Mouse (Mus musculus): ENCODE data around the gene Msn. TPM values are rescaled to one million over a fixed set of nuclear protein-coding genes. Genes with fewer than 3 reads are reported as not detected.
"Not testable (repeated sequence)": the region's sequence is repeated elsewhere in the genome, so short reads cannot be mapped to it uniquely, and the experiment has no call there.

Gene Msn
- total RNA-seq, 2 experiments from 2014 or later, result 124 to 133 TPM

DNA sequence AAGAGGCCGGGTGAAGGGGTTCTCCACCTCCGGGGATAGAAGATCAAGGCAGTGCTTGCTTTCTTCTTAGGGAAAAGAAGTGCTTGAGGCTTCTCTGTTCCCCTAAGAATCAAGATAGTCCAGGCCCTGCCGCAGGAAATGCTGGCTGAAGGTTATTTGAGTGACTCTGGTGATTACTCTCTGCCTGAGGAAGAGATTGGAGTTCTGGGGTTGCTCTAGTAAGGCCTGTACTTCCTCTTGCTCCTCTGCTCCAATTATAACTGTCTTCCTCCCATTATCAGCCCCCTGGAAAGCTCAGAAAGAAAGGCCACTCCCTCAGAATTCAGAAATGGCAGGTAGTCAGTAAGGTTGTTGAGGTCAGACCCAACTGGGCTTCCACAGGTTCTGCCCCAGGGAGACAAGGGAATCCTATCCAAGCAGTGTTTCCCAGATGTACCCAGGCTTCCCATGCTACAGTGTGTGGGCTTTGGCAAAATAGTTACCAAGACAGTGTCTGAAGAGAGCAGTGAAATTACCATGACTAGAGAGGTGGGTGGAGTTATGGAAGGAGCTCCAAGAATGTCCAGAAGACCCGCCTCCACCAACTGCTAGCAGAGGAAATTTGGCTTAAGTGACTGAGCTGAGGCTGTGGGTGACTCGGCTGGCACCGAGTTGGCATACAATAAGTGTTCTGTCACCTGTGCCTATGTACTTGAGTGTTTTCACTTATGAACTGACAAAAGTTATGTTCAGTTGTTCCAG is 39.2 kb downstream of the Msn start:
- DNase-seq (ENCODE audit: low spot score), result no peak
- intact Hi-C loops (cut with DNase I), result no loop called here

DNA sequence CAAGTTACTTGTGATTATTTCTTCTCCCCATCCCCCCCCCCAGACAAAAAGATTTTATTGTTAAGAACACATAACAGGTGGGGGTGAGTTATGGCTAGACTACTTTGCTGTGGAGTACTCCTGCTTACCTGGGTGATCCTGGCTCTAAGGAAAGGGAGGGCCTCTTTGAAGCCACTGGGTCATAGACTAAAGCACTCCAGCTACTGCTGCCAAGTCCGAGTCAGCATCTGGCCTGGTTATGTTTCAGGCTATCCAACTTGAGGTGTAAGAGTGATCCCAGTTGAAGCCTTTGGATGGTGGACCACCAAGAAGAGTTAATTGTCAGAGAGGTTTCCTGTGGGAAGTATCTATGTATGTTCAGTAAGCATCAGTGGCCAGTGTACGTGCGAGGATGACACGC is 39.7 kb downstream of the Msn start:
- no peak for DNase-seq (ENCODE audit: low spot score)
- intact Hi-C loops (cut with DNase I), result no loop called here

DNA sequence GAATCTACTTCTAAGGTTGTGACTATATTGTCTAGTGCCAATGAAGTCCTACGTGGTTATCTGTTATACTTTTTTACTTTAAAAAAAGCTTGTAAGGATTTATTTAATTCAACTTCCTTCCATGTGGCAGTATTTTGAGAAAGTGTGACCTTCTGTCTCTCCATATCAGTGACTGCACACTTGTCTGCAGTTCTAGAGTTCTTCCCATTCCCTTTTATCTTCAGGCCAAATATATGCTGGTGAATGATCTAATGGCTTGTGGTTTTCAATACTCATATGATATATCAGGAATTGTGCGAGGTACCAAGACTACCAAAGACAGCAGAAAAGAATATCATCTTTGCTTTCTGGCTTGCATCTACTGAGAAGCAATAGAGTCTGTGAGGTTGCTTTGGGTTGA is 43.4 kb downstream of the Msn start:
- intact Hi-C loops (cut with DNase I), result no loop called here
- no peak for DNase-seq (ENCODE audit: low spot score)

GRCm38 (mm10) chrX:96144960-96145488 is 49.2 kb downstream of the Msn start:
- intact Hi-C loops (cut with DNase I), result no loop called here
- DNase-seq (ENCODE audit: low spot score), result no peak

- intact Hi-C loops (cut with DNase I), result no loop called here
- DNase-seq (ENCODE audit: low spot score), result no peak
Measured at GRCm38 (mm10) chrX:96148217-96148616, 52.4 kb downstream of the Msn start.

GRCm38 (mm10) chrX:96153362-96153761 is 57.5 kb downstream of the Msn start:
- no peak for DNase-seq (ENCODE audit: low spot score)
- intact Hi-C loops (cut with DNase I), result no loop called here

- intact Hi-C loops (cut with DNase I), result no loop called here
- no peak for DNase-seq (ENCODE audit: low spot score)
Measured at GRCm38 (mm10) chrX:96157936-96158335, 62.1 kb downstream of the Msn start.

DNA sequence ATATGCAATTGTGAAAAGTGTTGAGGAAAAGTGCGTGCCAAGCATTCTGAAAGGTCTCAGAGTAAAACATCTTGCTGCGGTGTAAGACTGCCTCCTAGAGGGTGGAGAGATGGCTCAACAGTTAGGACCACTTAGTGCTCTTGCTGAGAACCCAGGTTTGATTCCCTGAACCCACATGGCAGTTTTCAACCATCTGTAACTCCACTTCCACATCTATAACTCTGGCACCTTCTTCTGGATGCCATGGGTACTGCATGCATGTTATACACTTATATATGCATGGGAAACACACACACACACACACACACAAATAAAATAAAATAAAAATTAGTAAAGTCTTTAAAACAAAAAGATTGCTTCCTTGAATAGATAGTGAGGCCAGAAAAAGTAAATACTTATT is 66.7 kb downstream of the Msn start:
- no peak for DNase-seq (ENCODE audit: low spot score)
- intact Hi-C loops (cut with DNase I), result loop anchor here (2.0 kb wide), 1 partner anchor 144 kb away; no protein-coding TSS in a partner anchor

GRCm38 (mm10) chrX:96171645-96172388 is 76.0 kb downstream of the Msn start:
- intact Hi-C loops (cut with DNase I), result no loop called here
- DNase-seq (ENCODE audit: low spot score), result no peak

- intact Hi-C loops (cut with DNase I), result loop anchor here (2.0 to 5.0 kb wide), 2 partner anchors 174 to 221 kb away; partner anchors contain the start of gene Las1l
- DNase-seq (ENCODE audit: low spot score), result no peak
Measured at GRCm38 (mm10) chrX:96178437-96178836, 82.6 kb downstream of the Msn start.

DNA sequence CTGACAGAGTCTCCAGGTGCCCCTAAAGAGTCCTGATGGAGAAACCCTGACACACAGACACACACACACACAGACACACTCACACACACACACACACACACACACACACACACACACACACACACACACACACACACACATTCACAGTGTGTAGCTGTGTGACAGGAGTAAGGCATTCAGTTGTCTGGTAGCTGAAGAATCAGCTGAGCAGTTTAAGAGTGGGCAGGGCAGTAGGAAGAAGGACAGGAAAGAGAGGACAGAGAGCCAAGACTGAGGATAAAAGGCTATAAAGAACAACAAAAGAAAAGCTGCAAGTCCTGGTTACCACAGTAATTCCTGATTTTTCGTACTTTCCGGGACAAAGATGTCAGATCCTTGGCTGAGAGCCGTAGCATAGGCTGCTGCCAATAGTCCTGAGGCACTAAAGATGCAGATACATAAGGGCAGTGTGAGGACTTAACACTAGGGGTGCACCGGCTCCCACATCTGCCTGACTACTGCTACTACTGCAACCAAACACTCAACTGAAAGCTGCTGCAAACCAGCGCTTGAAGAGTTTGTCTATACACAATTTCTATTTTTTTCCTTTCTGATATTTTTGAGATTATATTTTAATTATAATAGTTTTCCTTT is 88.4 kb downstream of the Msn start:
- DNase-seq (ENCODE audit: low spot score), result no peak
- intact Hi-C loops (cut with DNase I), result no loop called here

DNA sequence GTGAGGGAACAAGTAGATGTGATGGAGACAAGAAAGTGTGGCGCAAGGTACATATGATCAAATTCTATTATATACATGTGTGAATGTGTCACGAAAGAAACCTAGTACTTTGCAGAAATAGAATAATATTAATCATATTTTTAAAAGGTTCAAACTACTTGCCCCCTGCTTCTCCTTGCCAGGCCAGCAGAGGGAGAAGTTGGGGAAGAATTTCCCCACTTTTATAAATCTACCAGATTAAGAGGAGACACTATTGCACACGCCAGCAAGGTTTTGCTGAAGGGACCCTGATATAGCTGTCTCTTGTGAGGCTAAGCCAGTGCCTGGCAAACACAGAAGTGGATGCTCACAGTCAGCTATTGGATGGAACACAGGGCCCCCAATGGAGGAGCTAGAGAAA is 109.3 kb downstream of the Msn start:
- DNase-seq (ENCODE audit: low spot score); intact Hi-C loops (cut with DNase I): not testable (repeated sequence)

- intact Hi-C loops (cut with DNase I), result no loop called here
- no peak for DNase-seq (ENCODE audit: low spot score)
Measured at GRCm38 (mm10) chrX:96206872-96207271, 111.0 kb downstream of the Msn start.

DNA sequence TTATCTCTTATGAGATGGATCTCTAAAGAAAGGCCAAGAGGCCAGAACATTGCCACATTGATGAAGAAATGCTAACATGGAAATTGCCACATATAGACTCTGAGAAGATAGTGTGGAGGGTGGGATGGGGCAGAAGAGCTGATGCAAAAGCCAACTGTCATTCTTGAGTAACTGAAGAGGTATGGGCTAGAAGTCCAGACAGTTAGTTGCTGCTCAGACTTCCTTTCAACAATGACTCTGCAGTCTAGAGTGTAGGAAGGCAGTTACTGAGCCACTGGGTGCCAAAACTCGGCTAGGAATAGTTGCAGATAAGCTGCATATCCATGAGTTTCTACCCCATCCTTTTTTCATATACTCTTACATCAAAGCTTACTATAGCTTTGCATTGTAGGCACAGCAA is 122.2 kb downstream of the Msn start:
- DNase-seq (ENCODE audit: low spot score), result no peak
- intact Hi-C loops (cut with DNase I), result no loop called here

Other genes starting within 250 kb of the Msn start
- 10 to 100 TPM; 36.7 to 36.8 TPM for gene Las1l, start 139.1 kb upstream of the Msn start, total RNA-seq (2021)
- 1 to 10 TPM in 1 of 2 experiments, under 1 TPM in 1; 0.75 to 1.1 TPM for gene Vsig4, start 197.4 kb downstream of the Msn start, total RNA-seq (2021)